Mouse (Mus musculus) stomach, postnatal 0 days (tissue): ENCODE data around the gene Plxnc1.

ENCODE experiments used
- CTCF ChIP-seq: IDR thresholded peaks from 2 replicates; pipeline ENCODE4 v1.5.1; 2016; ENCODE audit warnings: antibody characterized with exemption, low read depth, mild to moderate bottlenecking, moderate library complexity
- EP300 ChIP-seq: optimal IDR thresholded peaks from 2 replicates; pipeline ENCODE3; 2016; ENCODE audit warnings: antibody characterized with exemption

DNA sequence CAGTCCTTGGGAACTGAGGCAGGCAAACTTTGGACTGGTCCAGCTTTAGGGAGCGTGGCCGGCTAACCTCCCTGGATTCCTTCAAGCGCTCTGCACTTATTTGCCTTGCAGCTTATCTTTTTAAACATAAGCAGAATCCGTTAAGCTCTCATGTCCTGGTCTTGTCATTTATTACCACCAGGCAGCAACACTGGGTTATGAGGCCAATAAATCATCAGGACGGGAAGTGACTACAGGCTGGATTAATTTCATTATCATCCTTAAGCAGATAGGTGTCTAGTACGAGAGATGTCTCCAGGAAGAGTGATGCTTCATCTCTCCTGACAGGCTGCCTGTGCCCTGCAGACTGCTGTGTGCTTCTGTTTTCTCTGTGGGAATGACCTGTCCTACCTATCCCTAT lies 136.4 kb downstream of the Plxnc1 start:
- no peak for TF ChIP-seq CTCF
- TF ChIP-seq EP300 = no peak
